Mouse (Mus musculus) MEL (cell line): Measurements from ENCODE around the gene Pyroxd2.

Experiments used
- CHD1 ChIP-seq: IDR thresholded peaks from 2 replicates; pipeline ENCODE4 v1.6.1; 2012; ENCODE audit warnings: low read depth, mild to moderate bottlenecking, inconsistent platforms, low read length, improper control_type of control experiment
- CTCF ChIP-seq, 3 experiments: IDR thresholded peaks in 2 of 3; conservative IDR thresholded peaks in 1 of 3; 2 replicates each; pipeline ENCODE4 v1.5.1; 2011 to 2012; ENCODE audit warnings: low read length in 3 of 3, low read depth in 2 of 3, mild to moderate bottlenecking in 2 of 3, improper control_type of control experiment in 1 of 3, inconsistent platforms in 1 of 3, mixed read lengths in 1 of 3, moderate library complexity in 1 of 3; ENCODE audit not compliant: control insufficient read depth in 1 of 3, insufficient read depth in 1 of 3, poor library complexity in 1 of 3, severe bottlenecking in 1 of 3
- EP300 ChIP-seq, 2 experiments: IDR thresholded peaks; 2 replicates each; pipeline ENCODE4 v1.6.1; 2011; ENCODE audit warnings: improper control_type of control experiment in 2 of 2, low read length in 2 of 2, low read depth in 1 of 2, mild to moderate bottlenecking in 1 of 2
- GATA1 ChIP-seq: IDR thresholded peaks from 2 replicates; pipeline ENCODE4 v1.6.1; 2011; ENCODE audit warnings: low read depth, low read length, improper control_type of control experiment
- MAX ChIP-seq: IDR thresholded peaks from 2 replicates; pipeline ENCODE4 v1.6.1; 2011; ENCODE audit warnings: low read length, improper control_type of control experiment
- MXI1 ChIP-seq: IDR thresholded peaks from 2 replicates; pipeline ENCODE4 v1.6.1; 2011; ENCODE audit warnings: mild to moderate bottlenecking, low read depth, low read length, improper control_type of control experiment
- MYC ChIP-seq: IDR thresholded peaks from 2 replicates; pipeline ENCODE4 v1.6.1; 2011; ENCODE audit warnings: low read depth, mild to moderate bottlenecking, low read length, improper control_type of control experiment, moderate library complexity
- POLR2A ChIP-seq, 2 experiments: IDR thresholded peaks; 2 replicates each; pipeline ENCODE4 v1.6.1; 2011 to 2012; ENCODE audit warnings: low read length in 2 of 2, mild to moderate bottlenecking in 2 of 2, control low read depth in 1 of 2, improper control_type of control experiment in 1 of 2, low read depth in 1 of 2, moderate library complexity in 1 of 2; ENCODE audit not compliant: control insufficient read depth in 1 of 2, insufficient read depth in 1 of 2, poor library complexity in 1 of 2
- POLR2AphosphoS2 ChIP-seq: IDR thresholded peaks from 2 replicates; pipeline ENCODE4 v1.6.1; 2011; ENCODE audit warnings: low read length, improper control_type of control experiment
- SIN3A ChIP-seq: IDR thresholded peaks from 2 replicates; pipeline ENCODE4 v1.6.1; 2012; ENCODE audit warnings: low read length, improper control_type of control experiment, inconsistent platforms
- TAL1 ChIP-seq: IDR thresholded peaks from 2 replicates; pipeline ENCODE4 v1.6.1; 2012; ENCODE audit warnings: mild to moderate bottlenecking, inconsistent platforms, low read length, moderate library complexity, mixed read lengths
- USF1 ChIP-seq: IDR thresholded peaks from 2 replicates; pipeline ENCODE4 v1.6.1; 2014; ENCODE audit warnings: low read depth, mild to moderate bottlenecking, inconsistent platforms, low read length, improper control_type of control experiment, moderate library complexity
- ZC3H11A ChIP-seq: IDR thresholded peaks from 2 replicates; pipeline ENCODE4 v1.6.1; 2012; ENCODE audit warnings: low read depth, mild to moderate bottlenecking, inconsistent platforms, low read length, improper control_type of control experiment
- ZMIZ1 ChIP-seq: IDR thresholded peaks from 2 replicates; pipeline ENCODE4 v1.6.1; 2012; ENCODE audit warnings: low read depth, mild to moderate bottlenecking, inconsistent platforms, low read length, improper control_type of control experiment, moderate library complexity

- no peak for TF ChIP-seq ZMIZ1
- no peak for TF ChIP-seq MXI1
- TF ChIP-seq MYC, result no peak
- no peak for TF ChIP-seq ZC3H11A
- TF ChIP-seq POLR2AphosphoS2, result no peak
- TF ChIP-seq CTCF (IDR thresholded peaks at IDR 0.05 in 2 of 3, conservative IDR thresholded peaks at IDR 0.05 in 1 of 3; ENCODE audit: control insufficient read depth in 1 of 3, insufficient read depth in 1 of 3, low read depth in 2 of 3, low read length in 3 of 3, poor library complexity in 1 of 3, severe bottlenecking in 1 of 3), result no peak
- no peak for TF ChIP-seq CHD1
- TF ChIP-seq POLR2A (IDR thresholded peaks at IDR 0.05; ENCODE audit: control insufficient read depth in 1 of 2, insufficient read depth in 1 of 2, low read depth in 1 of 2, low read length in 2 of 2, poor library complexity in 1 of 2), result no peak
- no peak for TF ChIP-seq EP300 (IDR thresholded peaks at IDR 0.05; ENCODE audit: low read depth in 1 of 2, low read length in 2 of 2)
- TF ChIP-seq MAX, result no peak
- TF ChIP-seq SIN3A, result no peak
- no peak for TF ChIP-seq GATA1
- no peak for TF ChIP-seq TAL1
- TF ChIP-seq USF1, result no peak
Measured at GRCm38 (mm10) chr19:42741884-42742283, 10.7 kb downstream of the Pyroxd2 start.
